Mouse (Mus musculus) forebrain, embryonic 12.5 days (tissue): ENCODE measurements around the gene Kcnn4. TPM values are rescaled to one million over a fixed set of nuclear protein-coding genes. Genes with fewer than 3 reads are reported as not detected.

Experiments used
- ATAC-seq: fragments of 200-750 bp; cut with Nextera tagmentation; 2 replicates; pipeline ENCODE4 v1.8.0; 2017; ENCODE audit warnings: moderate TSS enrichment; ENCODE audit not compliant: low FRiP score
- H3K27ac ChIP-seq: fragments of 300-500 bp; sonication (generic); 2 replicates; pipeline ENCODE4 v1.5.1; 2016; ENCODE audit warnings: mild to moderate bottlenecking
- H3K27me3 ChIP-seq: fragments of 300-500 bp; sonication (generic); 2 replicates; pipeline ENCODE4 v1.6.1; 2016; ENCODE audit warnings: mild to moderate bottlenecking
- H3K36me3 ChIP-seq: fragments of 300-500 bp; sonication (generic); replicated peaks from 2 replicates; pipeline ENCODE4 v1.6.1; 2016; ENCODE audit warnings: mild to moderate bottlenecking
- H3K4me1 ChIP-seq: fragments of 300-500 bp; sonication (generic); 2 replicates; pipeline ENCODE4 v1.6.1; 2016
- H3K4me2 ChIP-seq: fragments of 300-500 bp; sonication (generic); 2 replicates; pipeline ENCODE4 v1.6.1; 2016; ENCODE audit warnings: mild to moderate bottlenecking, moderate library complexity
- H3K4me3 ChIP-seq: fragments of 300-500 bp; sonication (generic); replicated peaks from 2 replicates; pipeline ENCODE4 v1.5.1; 2016; ENCODE audit warnings: mild to moderate bottlenecking
- H3K9ac ChIP-seq: fragments of 300-500 bp; sonication (generic); 2 replicates; pipeline ENCODE4 v1.6.1; 2016; ENCODE audit warnings: mild to moderate bottlenecking
- H3K9me3 ChIP-seq: fragments of 300-500 bp; sonication (generic); 2 replicates; pipeline ENCODE4 v1.6.1; 2016
- WGBS: fragments of 180-500 bp; shearing (Covaris S2); methylation state at CpG from one replicate; pipeline ENCODE4 v1.1.7; 2016; 5-methylcytosine and 5-hydroxymethylcytosine counted together
- polyA plus RNA-seq: library from polyadenylated mRNA; unstranded; fragments of >200 nt; fragmentation: Nextera tagmentation; extraction: Ambion mirVana; gene quantifications from 2 replicates; pipeline ENCODE4 v1.2.1, GENCODE M21; 2016

The Kcnn4 gene
- polyA plus RNA-seq, 1 experiment from 2014 or later, result 1.1 TPM

- Histone ChIP-seq H3K9ac (no peak overlapping the region), H3K36me3 (peaks cover 21% of the 10 kb centered on the region), H3K9me3 (no peaks in the 10 kb centered on the region), H3K27me3 (no peaks in the 10 kb centered on the region), H3K4me1 (peaks cover 24% of the 10 kb centered on the region), H3K4me2 (no peak overlapping the region), H3K27ac (no peak overlapping the region), H3K4me3 (no peak overlapping the region)
- WGBS, result 67% methylated on average over 7 of the region's 7 CpGs
- ATAC-seq, result no peak
Measured at GRCm38 (mm10) chr7:24421648-24422047, 51.6 kb downstream of the Kcnn4 start.

- Histone ChIP-seq H3K9me3 (no peaks in the 10 kb centered on the region), H3K36me3 (peaks cover 16% of the 10 kb centered on the region), H3K4me1 (peaks cover 24% of the 10 kb centered on the region), H3K27ac (no peak overlapping the region), H3K9ac (no peak overlapping the region), H3K27me3 (no peaks in the 10 kb centered on the region), H3K4me3 (no peak overlapping the region), H3K4me2 (no peak overlapping the region)
- WGBS, result 84% methylated on average over 8 of the region's 8 CpGs
- no peak for ATAC-seq
Measured at GRCm38 (mm10) chr7:24422251-24422650, 52.2 kb downstream of the Kcnn4 start.

GRCm38 (mm10) chr7:24423107-24423763 lies 53.2 kb downstream of the Kcnn4 start:
- 93% methylated on average over 15 of the region's 15 CpGs for WGBS
- ATAC-seq, result no peak
- H3K4me1 ChIP-seq, result peaks cover 17% of the 10 kb centered on the region
- H3K9ac ChIP-seq, result no peak overlapping the region
- H3K4me3 ChIP-seq, result no peak overlapping the region
- peaks cover 16% of the 10 kb centered on the region for H3K36me3 ChIP-seq
- H3K27me3 ChIP-seq, result no peaks in the 10 kb centered on the region
- no peak overlapping the region for H3K27ac ChIP-seq
- no peaks in the 10 kb centered on the region for H3K9me3 ChIP-seq
- no peak overlapping the region for H3K4me2 ChIP-seq

GRCm38 (mm10) chr7:24423956-24424732 lies 54.1 kb downstream of the Kcnn4 start:
- Histone ChIP-seq H3K9me3 (no peaks in the 10 kb centered on the region), H3K27me3 (no peaks in the 10 kb centered on the region), H3K4me2 (no peak overlapping the region), H3K4me1 (peaks cover 14% of the 10 kb centered on the region), H3K9ac (no peak overlapping the region), H3K36me3 (peaks cover 16% of the 10 kb centered on the region), H3K4me3 (no peak overlapping the region), H3K27ac (no peak overlapping the region)
- 85% methylated on average over 12 of the region's 12 CpGs for WGBS
- no peak for ATAC-seq

GRCm38 (mm10) chr7:24425919-24426318 lies 55.9 kb downstream of the Kcnn4 start:
- no peaks in the 10 kb centered on the region for H3K27me3 ChIP-seq
- H3K27ac ChIP-seq, result no peak overlapping the region
- no peak overlapping the region for H3K4me3 ChIP-seq
- ATAC-seq, result no peak
- no peaks in the 10 kb centered on the region for H3K9me3 ChIP-seq
- H3K36me3 ChIP-seq, result peaks cover 14% of the 10 kb centered on the region
- 88% methylated on average over 9 of the region's 9 CpGs for WGBS
- H3K4me2 ChIP-seq, result no peak overlapping the region
- H3K9ac ChIP-seq, result no peak overlapping the region
- peaks cover 4% of the 10 kb centered on the region; the same call in 1 of the 2 replicates for H3K4me1 ChIP-seq

- Histone ChIP-seq H3K4me2 (no peak overlapping the region), H3K27me3 (no peaks in the 10 kb centered on the region), H3K27ac (no peak overlapping the region), H3K9ac (no peak overlapping the region), H3K36me3 (peaks cover 10% of the 10 kb centered on the region), H3K4me1 (no peaks in the 10 kb centered on the region; the same call in 1 of the 2 replicates), H3K4me3 (no peak overlapping the region), H3K9me3 (0 out of 2 replicates have a peak, but pooled peaks cover 2% of the 10 kb centered on the region)
- WGBS, result 96% methylated on average over 8 of the region's 8 CpGs
- ATAC-seq, result no peak
Measured at GRCm38 (mm10) chr7:24427168-24427567, 57.1 kb downstream of the Kcnn4 start.

- Histone ChIP-seq H3K4me1 (no peaks in the 10 kb centered on the region), H3K36me3 (0 out of 2 replicates have a peak, but pooled peaks cover 2% of the 10 kb centered on the region), H3K27me3 (peaks cover 8% of the 10 kb centered on the region; the same call in 1 of the 2 replicates), H3K9me3 (0 out of 2 replicates have a peak, but pooled peaks cover 12% of the 10 kb centered on the region), H3K4me2 (no peak overlapping the region), H3K27ac (no peak overlapping the region), H3K9ac (no peak overlapping the region), H3K4me3 (no peak overlapping the region)
- 89% methylated on average over 5 of the region's 5 CpGs for WGBS
- ATAC-seq, result no peak
Measured at GRCm38 (mm10) chr7:24428725-24429124, 58.7 kb downstream of the Kcnn4 start.

GRCm38 (mm10) chr7:24429413-24430112 lies 59.5 kb downstream of the Kcnn4 start:
- Histone ChIP-seq H3K9ac (no peak overlapping the region), H3K27me3 (peaks cover 8% of the 10 kb centered on the region; the same call in 1 of the 2 replicates), H3K4me2 (no peak overlapping the region), H3K36me3 (no peaks in the 10 kb centered on the region), H3K27ac (no peak overlapping the region), H3K4me3 (no peak overlapping the region), H3K4me1 (no peaks in the 10 kb centered on the region), H3K9me3 (0 out of 2 replicates have a peak, but pooled peaks cover 12% of the 10 kb centered on the region)
- ATAC-seq, result no peak
- WGBS, result 77% methylated on average over 16 of the region's 16 CpGs

GRCm38 (mm10) chr7:24430551-24431345 lies 60.7 kb downstream of the Kcnn4 start:
- no peak overlapping the region for H3K9ac ChIP-seq
- H3K27me3 ChIP-seq, result peaks cover 8% of the 10 kb centered on the region; the same call in 1 of the 2 replicates
- H3K9me3 ChIP-seq, result 0 out of 2 replicates have a peak, but pooled peaks cover 12% of the 10 kb centered on the region
- H3K4me2 ChIP-seq, result no peak overlapping the region
- no peaks in the 10 kb centered on the region for H3K36me3 ChIP-seq
- WGBS, result 93% methylated on average over 15 of the region's 15 CpGs
- no peak overlapping the region for H3K4me3 ChIP-seq
- H3K4me1 ChIP-seq, result no peaks in the 10 kb centered on the region
- no peak for ATAC-seq
- H3K27ac ChIP-seq, result no peak overlapping the region

GRCm38 (mm10) chr7:24431713-24432112 lies 61.6 kb downstream of the Kcnn4 start:
- Histone ChIP-seq H3K4me2 (no peak overlapping the region), H3K27me3 (peaks cover 8% of the 10 kb centered on the region; the same call in 1 of the 2 replicates), H3K9ac (no peak overlapping the region), H3K9me3 (0 out of 2 replicates have a peak, but pooled peaks cover 12% of the 10 kb centered on the region), H3K4me3 (no peak overlapping the region), H3K27ac (no peak overlapping the region), H3K36me3 (no peaks in the 10 kb centered on the region), H3K4me1 (no peaks in the 10 kb centered on the region)
- WGBS, result 81% methylated on average over 11 of the region's 11 CpGs
- no peak for ATAC-seq

GRCm38 (mm10) chr7:24435305-24435704 lies 65.2 kb downstream of the Kcnn4 start:
- Histone ChIP-seq H3K9ac (0 out of 2 replicates have a peak overlapping the region, but pooled peaks have one; percentile 7), H3K27ac (no peak overlapping the region), H3K27me3 (peaks cover 8% of the 10 kb centered on the region; the same call in 1 of the 2 replicates), H3K4me2 (no peak overlapping the region), H3K36me3 (no peaks in the 10 kb centered on the region), H3K4me1 (no peaks in the 10 kb centered on the region), H3K4me3 (no peak overlapping the region), H3K9me3 (0 out of 2 replicates have a peak, but pooled peaks cover 12% of the 10 kb centered on the region)
- 76% methylated on average over 5 of the region's 5 CpGs for WGBS
- no peak for ATAC-seq
